Mouse (Mus musculus) adrenal gland, adult 2 months (tissue): ENCODE results near the gene Tmem87b. TPM values are rescaled to one million over a fixed set of nuclear protein-coding genes. Genes with fewer than 3 reads are reported as not detected.

ENCODE experiments used
- DNase-seq: peaks from one replicate; pipeline ENCODE4 v3.0.0; 2021
- long read RNA-seq: library from polyadenylated mRNA; stranded (forward); transcript quantifications from one replicate; pipeline ENCODE4 v2.0.0, GENCODE M21; 2021
- polyA plus RNA-seq: library from polyadenylated mRNA; depleted of rRNA; stranded (reverse); fragments of >200 nt; gene quantifications from 2 replicates; pipeline ENCODE4 v1.2.3, GENCODE M21; 2012; rRNA removed
- total RNA-seq, 2 experiments: library from RNA; stranded (reverse); gene quantifications; 2 replicates each; pipeline ENCODE4 v1.2.3; 2021

The Tmem87b gene
- total RNA-seq (10 to 100 TPM; 31.6 to 34.4 TPM), polyA plus RNA-seq (10.8 and 14.0 TPM in 2 replicates)
- long read RNA-seq, full-length matches to known transcripts: 20 of 37 reads
- long read RNA-seq, partial matches to known transcripts: 5 of 37 reads
- long read RNA-seq, other reads (novel, unspliced or antisense): 12 of 37 reads

DNA sequence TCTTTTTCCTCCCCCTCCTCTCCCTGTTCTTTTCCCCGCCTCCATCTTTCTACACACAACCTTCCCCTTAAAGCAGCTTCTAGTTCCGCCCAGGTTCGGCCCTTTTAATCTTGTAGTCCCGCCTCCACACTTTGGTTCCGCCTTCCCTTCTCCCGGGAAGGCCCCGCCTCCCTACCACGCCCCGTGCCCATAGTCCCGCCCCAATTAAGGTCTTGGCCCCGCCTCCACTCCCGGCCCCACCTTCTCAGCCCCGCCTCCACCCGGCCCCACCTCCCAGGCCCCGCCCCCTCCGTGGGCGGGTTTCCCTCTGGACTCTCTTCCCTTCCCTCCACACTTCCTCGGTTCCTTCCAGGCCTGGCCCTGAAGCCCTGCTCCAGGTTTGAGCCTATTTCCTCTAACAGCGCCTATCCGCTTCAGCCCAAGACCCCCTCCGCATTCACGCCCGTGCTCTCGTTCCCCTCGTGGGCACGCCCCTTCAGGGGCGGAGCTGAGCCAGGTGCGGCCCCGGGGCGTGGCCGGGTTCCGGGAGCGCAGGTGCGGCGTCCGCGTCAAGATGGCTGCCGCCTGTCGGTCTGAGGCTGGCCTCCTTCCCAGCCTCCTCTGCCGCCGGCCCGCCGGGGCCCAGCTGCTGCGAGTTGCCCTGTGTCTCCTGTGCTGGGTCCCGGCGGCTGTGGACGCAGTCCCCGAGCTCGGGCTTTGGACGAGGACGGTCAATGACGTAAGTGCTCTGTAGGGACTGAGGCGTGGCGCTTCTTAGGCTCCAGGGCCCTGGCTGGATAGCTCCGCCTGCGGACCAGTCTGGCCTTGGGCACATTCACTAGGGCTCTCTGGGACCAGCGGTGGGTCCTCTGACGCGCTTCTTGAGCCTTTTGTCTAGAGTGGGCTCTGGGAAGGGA is at the start of gene Tmem87b:
TSS of gene Tmem87b (plus strand) at position 333 of the 896 bp plus-strand sequence.
- peak; percentile 97 for DNase-seq

DNA sequence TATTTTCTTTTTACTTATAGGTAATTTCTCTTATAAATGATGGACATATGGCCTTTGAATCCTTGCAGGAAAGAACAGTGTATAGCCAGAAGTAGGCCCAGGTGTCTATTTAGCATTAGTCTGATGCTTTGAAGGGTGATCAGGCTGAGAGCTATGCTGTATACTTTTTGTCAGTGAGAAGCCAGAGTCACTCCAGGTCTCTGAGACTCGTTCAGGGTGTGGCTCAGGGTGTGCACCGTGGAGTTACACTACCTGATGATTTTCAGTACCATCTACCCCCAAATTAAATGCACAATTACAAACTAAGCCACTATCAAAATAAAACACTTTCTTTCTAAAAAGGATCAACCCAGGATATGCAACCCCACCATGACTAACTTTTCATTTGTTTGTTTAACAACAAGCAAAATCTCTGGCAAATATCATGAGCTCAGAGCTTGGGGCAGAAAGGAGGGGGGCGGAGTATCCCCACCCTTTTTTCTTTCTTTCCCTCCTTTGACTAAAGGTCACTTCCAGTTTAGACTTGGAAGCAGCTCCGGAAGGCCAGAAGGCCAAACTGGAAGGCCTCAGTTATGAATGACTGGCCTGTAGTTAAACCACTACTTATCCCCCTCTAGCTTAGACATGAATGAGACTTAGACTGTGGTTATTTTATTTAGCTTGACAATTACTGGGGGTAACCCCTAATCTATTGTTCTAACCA is 49.2 kb upstream of the Tmem87b start:
- no peak for DNase-seq

DNA sequence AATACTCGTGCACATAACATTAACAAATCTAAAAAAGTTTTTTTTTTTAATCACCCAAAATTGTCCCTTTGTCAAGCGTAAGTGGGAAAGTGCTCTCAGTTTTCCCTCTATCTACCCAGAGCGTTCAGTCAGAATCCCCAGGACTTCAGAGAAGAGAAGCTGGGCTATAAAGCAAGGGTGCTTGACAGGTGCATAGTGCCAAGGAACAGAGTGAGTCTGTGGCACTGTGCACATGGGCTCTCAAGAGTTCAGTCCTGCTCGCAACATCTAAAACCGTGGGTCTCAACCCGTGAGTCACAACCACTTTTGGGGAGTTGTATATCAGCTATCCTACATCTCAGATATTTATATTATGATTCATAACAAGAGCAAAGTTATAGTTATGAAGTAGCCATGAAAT is 47.4 kb upstream of the Tmem87b start:
- DNase-seq: no peak

DNA sequence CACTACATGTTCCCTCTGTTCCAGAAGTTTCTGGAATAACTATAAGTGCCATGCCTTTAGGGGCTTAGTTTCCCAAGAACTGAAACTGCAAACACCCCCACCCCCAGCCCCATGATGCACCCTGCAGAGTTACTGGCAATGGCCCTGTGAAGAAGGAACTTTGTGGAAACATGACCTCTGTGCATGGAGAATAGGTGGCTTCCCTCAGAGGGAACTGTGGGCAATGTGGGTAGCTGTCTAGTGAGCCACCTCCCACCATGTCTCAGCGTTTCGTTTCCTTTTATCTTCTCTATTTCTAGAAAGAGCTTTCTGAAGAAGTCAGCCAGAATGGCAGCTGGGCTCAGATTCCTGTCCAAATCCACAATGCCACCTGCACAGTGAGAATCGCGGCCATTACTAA is 46.9 kb upstream of the Tmem87b start:
- no peak for DNase-seq

GRCm38 (mm10) chr2:128771750-128772338 is 46.1 kb upstream of the Tmem87b start:
- no peak for DNase-seq

DNA sequence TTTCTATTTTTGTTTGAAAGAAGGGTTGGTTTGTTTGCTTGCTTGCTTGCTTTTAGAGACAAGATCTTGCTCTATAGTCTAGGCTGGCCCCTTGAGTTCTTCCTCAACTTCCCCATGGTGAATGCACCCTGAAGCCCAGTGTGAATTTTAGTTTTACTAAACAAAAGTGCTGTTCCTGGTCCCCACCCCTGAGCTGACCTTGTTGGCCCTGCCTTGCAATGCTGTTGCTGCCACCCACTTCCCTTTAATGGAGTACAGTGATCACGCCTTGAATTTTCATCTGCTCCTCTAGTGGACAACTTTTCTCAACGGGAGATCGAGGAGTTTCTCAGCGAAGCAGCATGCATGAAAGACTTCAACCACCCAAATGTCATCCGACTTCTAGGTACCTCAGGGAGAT is 35.7 kb upstream of the Tmem87b start:
- DNase-seq: no peak

DNA sequence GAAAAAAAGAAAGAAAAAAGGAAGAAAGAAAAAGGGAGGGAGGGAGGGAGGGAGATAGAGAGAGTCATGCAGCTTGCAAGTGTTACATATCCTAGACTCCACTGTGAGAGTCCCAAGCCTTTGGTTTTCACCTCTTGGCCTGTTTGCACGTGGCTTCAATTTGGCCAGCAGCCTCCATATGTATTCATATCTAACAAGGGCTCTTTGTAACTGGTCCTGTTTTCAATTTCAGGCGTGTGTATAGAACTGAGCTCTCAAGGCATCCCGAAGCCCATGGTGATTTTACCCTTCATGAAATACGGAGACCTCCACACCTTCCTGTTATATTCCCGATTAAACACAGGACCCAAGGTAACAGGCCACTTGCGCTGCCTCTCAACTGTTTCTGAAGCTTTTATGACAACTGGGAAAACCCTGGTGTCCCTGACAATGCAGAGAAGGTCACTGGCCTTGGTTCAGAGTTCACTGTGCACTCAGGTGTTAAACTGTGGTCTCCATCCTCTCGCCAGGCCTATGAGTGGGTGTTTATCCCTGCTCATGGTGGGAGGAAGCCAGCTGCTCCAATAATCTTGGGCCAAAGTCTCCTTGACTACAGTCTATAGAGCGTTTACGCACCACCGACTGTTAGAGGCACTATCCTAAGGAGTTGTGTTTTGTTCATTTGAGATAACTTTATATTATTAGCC is 34.1 kb upstream of the Tmem87b start:
- DNase-seq: no peak

GRCm38 (mm10) chr2:128784814-128785213 is 33.1 kb upstream of the Tmem87b start:
- DNase-seq: no peak

- DNase-seq: no peak
Measured at GRCm38 (mm10) chr2:128786341-128786740, 31.6 kb upstream of the Tmem87b start.

GRCm38 (mm10) chr2:128786795-128787194 is 31.1 kb upstream of the Tmem87b start:
- DNase-seq: no peak

GRCm38 (mm10) chr2:128787805-128788204 is 30.1 kb upstream of the Tmem87b start:
- no peak for DNase-seq

DNA sequence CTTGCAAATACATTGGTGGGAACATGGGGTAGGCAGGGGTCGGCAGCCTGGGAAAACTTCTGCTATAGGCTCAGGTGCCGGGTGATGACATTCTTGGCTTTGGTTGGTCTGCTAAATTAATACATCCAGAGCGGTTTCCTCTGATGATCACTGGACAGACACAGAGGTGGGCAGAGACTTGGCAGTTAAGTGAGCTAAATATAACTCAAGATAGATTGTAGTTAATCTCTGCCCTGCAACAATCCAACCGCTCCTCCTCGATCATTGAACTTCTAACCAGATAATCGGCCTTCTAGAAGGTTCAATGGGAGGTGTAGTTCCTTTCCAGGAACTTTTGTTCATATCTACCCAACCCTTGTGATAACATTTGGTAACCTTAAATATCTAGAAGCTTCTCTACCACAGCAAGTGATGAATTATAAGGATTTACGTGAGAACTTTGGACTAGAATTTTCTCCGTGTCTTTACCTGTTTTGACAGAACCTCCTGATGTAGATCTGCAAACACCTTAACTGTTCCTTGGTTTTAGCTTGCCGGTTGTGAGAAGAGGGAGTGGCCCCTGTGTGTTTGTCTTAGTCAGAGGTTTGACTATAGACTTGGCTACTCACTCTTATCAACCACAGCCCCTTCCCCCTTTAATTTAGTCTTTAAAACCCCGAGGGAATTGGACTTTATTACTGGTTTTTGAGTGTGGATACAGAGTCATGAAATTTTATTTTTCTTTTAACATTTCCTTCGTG is 26.9 kb upstream of the Tmem87b start:
- no peak for DNase-seq

GRCm38 (mm10) chr2:128793958-128794357 is 24.0 kb upstream of the Tmem87b start:
- no peak for DNase-seq

GRCm38 (mm10) chr2:128796463-128796862 is 21.5 kb upstream of the Tmem87b start:
- no peak for DNase-seq

DNA sequence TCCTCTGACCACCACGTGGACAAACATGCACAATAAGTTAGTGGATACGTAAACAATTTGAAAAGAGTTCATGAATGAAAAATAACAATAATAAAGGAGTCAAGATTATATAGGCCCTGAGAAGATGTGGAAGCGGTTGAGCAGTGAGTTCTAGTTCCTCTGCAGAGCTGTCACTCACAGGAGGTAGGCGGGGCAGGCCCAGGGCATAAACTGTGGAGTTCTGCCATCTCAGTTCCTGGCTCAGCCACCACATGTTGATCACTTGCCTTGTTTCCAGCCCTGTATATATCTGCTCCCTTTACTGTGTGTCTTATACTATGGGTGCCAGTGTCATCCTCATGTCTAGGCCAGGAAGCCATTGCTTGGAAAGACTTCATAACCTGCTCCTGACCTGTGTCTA is 14.5 kb upstream of the Tmem87b start:
- DNase-seq: no peak

DNA sequence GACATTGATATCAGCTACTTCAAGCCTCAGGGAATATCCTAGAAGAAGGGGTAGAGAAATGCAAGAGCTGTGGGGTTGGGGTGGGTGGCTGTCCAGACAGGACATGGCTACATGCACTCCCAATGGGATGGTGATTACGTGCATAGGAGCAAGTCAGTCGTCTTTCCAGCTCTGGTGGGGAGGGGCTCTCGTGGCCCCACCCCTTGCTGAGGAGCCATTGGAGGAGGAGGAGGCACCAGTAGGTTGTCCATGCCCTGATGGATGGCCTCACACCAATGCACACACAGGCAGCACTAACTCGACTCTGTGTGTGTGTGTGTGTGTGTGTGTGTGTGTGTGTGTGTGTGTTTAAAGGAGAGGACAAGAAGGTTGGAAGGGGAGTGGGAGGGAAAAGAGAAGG is 12.6 kb upstream of the Tmem87b start:
- no peak for DNase-seq

DNA sequence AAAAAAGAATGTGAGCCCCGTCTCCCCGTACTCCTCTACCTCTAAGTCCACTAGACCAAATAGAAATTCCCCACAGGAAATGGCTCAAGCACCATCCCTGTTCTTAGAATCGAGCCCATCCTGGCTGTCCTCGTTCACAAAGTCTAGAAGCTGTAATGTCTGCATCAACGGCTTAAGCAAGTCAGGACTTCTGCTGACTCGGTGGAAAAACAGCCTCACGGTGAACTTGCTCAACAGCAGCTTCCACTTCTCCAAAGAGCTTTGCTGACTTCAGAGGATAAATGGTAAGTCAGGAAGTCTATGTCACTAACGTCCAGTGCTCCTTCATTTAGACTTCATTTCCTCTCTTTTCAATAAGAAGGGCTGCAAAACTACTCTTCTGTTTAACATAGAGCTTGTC is 11.4 kb upstream of the Tmem87b start:
- peak; percentile 25 for DNase-seq

DNA sequence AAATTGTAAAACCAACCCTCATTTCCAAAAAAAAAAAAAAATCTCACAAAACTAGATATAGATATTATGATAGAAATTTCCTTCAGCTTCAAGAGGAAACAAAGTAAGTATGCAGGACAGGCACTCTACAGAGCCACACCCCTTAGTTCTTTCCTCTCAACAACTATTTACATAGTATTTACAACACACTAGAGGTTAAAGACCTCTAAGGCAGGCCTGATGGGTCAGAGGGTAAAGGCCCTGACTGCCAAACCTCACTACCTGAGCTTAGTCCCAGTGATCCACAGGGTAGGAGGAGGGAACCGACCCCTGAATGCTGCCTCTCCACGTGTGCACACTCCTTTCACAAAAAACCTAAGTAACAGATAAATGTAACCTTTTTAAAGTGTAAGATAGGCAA is 5.2 kb upstream of the Tmem87b start:
- DNase-seq: no peak

DNA sequence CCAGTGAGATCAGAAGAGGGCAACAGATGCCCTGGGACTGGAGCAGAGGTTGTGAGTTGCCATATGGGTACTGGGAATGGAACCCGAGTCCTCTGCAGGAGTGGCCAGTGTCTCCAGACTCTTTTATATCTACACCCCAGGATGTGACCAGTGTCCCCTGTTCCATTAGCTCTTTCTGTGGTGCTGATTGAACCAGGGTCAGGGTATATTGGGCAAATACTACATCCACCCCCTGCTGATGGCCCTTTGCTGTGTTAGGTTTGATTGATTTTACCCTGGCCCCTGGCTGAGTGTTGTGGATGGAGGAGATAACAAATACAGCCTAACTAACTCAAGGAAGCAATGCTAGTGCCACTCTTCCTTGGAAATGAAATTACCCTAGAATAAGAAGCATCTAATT is 1.6 kb upstream of the Tmem87b start:
- DNase-seq: no peak

DNA sequence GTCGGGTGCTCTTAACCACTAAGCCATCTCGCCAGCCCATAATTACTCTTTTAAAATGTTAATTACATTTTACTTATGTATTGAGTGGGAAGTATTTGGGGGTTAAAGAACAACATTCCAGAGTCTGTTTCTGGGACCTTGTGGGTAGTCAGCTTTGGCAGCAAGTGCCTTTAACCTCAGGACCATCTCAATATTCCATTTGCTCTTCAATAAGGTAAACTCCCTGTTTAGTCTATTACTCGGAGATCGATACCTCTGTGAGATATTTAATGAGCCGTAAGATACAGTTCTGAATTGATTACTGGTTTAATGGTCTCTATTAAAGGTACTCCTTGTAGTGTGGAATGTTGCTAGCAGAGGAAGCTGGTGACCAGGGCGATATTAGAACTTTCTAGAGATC is 1.0 kb upstream of the Tmem87b start:
- DNase-seq: no peak

GRCm38 (mm10) chr2:128817387-128817785 is 532 bp upstream of the Tmem87b start:
- no peak for DNase-seq
